Mouse (Mus musculus) midbrain, embryonic 11.5 days (tissue): ENCODE measurements at regions not wholly inside any gene's neighbourhood (a gene's known extent, or its start where the extent isn't known, plus 50 kb on each side); places are given as distances from the start of the nearest gene placed in this dataset.

ENCODE experiments used
- ATAC-seq: fragments of 200-750 bp; cut with Nextera tagmentation; 2 replicates; pipeline ENCODE4 v1.8.0; 2017; ENCODE audit warnings: moderate TSS enrichment, moderate library complexity; ENCODE audit not compliant: low FRiP score
- DNase-seq: peaks from one replicate; pipeline ENCODE4 v3.0.0; 2015; ENCODE audit warnings: low spot score; ENCODE audit errors: missing footprints
- H3K27ac ChIP-seq: fragments of 300-500 bp; sonication (generic); 2 replicates; pipeline ENCODE4 v1.5.1; 2014; ENCODE audit warnings: low read depth, low read length
- H3K27me3 ChIP-seq: fragments of 300-500 bp; sonication (generic); 2 replicates; pipeline ENCODE4 v1.6.1; 2014; ENCODE audit warnings: mild to moderate bottlenecking, low read length, moderate library complexity, mixed read lengths; ENCODE audit not compliant: control insufficient read depth, insufficient read depth
- H3K36me3 ChIP-seq: fragments of 300-500 bp; sonication (generic); 2 replicates; pipeline ENCODE4 v1.6.1; 2014; ENCODE audit warnings: mild to moderate bottlenecking, low read length, moderate library complexity, mixed read lengths; ENCODE audit not compliant: control insufficient read depth, insufficient read depth
- H3K4me1 ChIP-seq: fragments of 300-500 bp; sonication (generic); 2 replicates; pipeline ENCODE4 v1.6.1; 2014; ENCODE audit warnings: low read length; ENCODE audit not compliant: control insufficient read depth, insufficient read depth
- H3K4me2 ChIP-seq: fragments of 300-500 bp; sonication (generic); 2 replicates; pipeline ENCODE4 v1.6.1; 2014; ENCODE audit warnings: mild to moderate bottlenecking, moderate library complexity
- H3K4me3 ChIP-seq: fragments of 300-500 bp; sonication (generic); 2 replicates; pipeline ENCODE4 v1.5.1; 2014; ENCODE audit warnings: low read depth, low read length
- H3K9ac ChIP-seq: fragments of 300-500 bp; sonication (generic); 2 replicates; pipeline ENCODE4 v1.6.1; 2014; ENCODE audit warnings: low read length
- H3K9me3 ChIP-seq: fragments of 300-500 bp; sonication (generic); 2 replicates; pipeline ENCODE4 v1.6.1; 2016; ENCODE audit warnings: low read length; ENCODE audit not compliant: control insufficient read depth
- WGBS: fragments of 180-500 bp; shearing (Covaris S2); extraction: QIAGEN DNeasy Blood & Tissue Kit; methylation state at CpG from one replicate; pipeline ENCODE4 v1.1.7; 2014; 5-methylcytosine and 5-hydroxymethylcytosine counted together

DNA sequence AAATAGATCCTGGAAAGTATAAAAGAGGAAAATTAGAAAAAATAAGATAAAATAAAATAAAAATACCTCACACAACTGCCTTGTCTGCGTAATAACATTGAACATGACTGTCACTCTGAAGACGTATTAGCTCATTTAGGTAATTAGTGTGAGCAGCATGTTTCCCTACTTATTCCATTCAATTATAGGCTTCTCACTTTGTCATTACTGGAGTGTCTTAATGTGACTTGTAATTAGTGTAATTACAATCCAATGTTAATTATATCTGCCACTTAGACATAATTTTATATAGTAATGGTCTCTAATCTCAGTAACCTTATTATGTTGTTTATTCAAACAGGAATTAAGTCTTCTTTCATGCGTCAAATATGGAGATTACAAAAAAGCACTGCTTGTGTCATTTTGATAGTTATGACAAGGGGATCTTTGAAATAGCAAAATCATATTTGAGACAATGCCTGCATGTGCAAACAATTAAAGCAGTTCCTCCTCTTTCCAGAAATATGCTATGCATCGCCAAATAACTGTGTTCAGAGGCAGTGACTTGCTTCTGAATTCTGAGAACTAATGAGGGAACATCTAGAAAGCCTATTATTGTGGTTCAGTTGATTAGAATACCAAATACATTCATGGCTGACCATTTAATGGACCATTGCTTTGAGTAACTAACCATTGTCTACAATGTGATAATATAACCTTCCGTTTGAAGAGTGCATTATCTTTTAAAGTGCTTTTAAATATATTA, 979.7 kb upstream of the Acvr2a start:
- H3K4me1 ChIP-seq = no peaks in the 10 kb centered on the region
- ATAC-seq (no peak), DNase-seq (no peak)
- WGBS = 87% methylated on average over 5 of the region's 5 CpGs
- no peaks in the 10 kb centered on the region for H3K9me3 ChIP-seq
- H3K4me3 ChIP-seq = no peak overlapping the region
- H3K4me2 ChIP-seq = no peak overlapping the region
- no peaks in the 10 kb centered on the region for H3K27me3 ChIP-seq
- H3K36me3 ChIP-seq = no peaks in the 10 kb centered on the region
- no peak overlapping the region for H3K9ac ChIP-seq
- no peak overlapping the region for H3K27ac ChIP-seq

DNA sequence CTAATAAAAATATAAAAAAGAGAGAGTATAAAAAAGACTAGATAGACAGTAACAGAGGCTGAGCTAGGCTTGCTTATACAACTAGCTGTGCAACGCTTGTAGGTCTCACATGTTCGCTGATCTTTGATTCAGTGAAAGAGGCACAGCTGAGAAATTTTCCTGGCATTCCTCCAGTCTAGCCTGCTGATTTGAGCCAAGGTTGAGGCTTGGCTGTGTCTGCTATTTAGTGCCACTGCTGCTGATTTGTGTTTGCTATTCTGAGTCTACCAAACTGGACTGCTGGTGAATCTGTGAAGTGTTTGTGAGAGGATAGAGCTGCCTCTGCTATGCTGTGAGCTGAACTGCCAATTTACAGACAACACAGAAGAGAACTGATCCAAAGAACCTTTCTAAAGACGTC, 956.7 kb upstream of the Acvr2a start:
- no peaks in the 10 kb centered on the region for H3K27me3 ChIP-seq
- H3K4me3 ChIP-seq = no peak overlapping the region
- H3K4me1 ChIP-seq = no peaks in the 10 kb centered on the region
- H3K36me3 ChIP-seq = no peaks in the 10 kb centered on the region
- DNase-seq = no peak
- H3K4me2 ChIP-seq = no peak overlapping the region
- no peaks in the 10 kb centered on the region for H3K9me3 ChIP-seq
- no peak overlapping the region for H3K9ac ChIP-seq
- no peak overlapping the region for H3K27ac ChIP-seq
- WGBS = 79% methylated on average over 3 of the region's 3 CpGs
- ATAC-seq = no peak

- Histone ChIP-seq H3K9me3 (no peaks in the 10 kb centered on the region), H3K4me1 (no peaks in the 10 kb centered on the region), H3K9ac (no peak overlapping the region), H3K27ac (no peak overlapping the region), H3K27me3 (no peaks in the 10 kb centered on the region), H3K4me2 (no peak overlapping the region), H3K4me3 (no peak overlapping the region), H3K36me3 (no peaks in the 10 kb centered on the region)
- WGBS = 79% methylated on average over 1 of the region's 1 CpGs
- ATAC-seq = no peak
- no peak for DNase-seq
Observed at GRCm38 (mm10) chr2:47862446-47862845, 951.5 kb upstream of the Acvr2a start.

- Histone ChIP-seq H3K4me1 (no peaks in the 10 kb centered on the region), H3K27me3 (no peaks in the 10 kb centered on the region), H3K9ac (no peak overlapping the region), H3K4me2 (no peak overlapping the region), H3K4me3 (no peak overlapping the region), H3K36me3 (no peaks in the 10 kb centered on the region), H3K9me3 (no peaks in the 10 kb centered on the region), H3K27ac (no peak overlapping the region)
- DNase-seq = no peak
- 82% methylated on average over 2 of the region's 2 CpGs for WGBS
- no peak for ATAC-seq
Observed at GRCm38 (mm10) chr2:47878002-47878401, 935.9 kb upstream of the Acvr2a start.

DNA sequence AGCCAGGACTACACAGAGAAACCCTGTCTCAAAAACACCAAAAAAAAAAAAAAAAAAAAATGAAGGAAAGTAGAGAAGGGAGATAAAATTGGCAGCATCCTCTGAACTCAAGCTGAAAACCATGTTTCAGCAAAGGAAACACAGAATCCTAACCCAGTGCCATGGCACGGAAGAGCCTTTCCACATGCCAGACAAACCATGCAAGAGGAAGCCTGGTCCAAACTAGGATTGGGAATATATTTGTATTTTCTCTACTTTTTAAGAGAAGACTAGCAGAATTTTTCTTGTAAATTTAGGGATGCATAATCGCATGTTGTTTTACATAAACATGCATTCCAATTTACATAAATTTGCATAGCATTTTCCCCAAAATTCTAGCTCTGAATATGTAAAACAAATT, 934.8 kb upstream of the Acvr2a start:
- no peak overlapping the region for H3K4me3 ChIP-seq
- H3K4me2 ChIP-seq = no peak overlapping the region
- WGBS = 98% methylated on average over 2 of the region's 2 CpGs
- no peak overlapping the region for H3K9ac ChIP-seq
- ATAC-seq (no peak), DNase-seq (no peak)
- no peaks in the 10 kb centered on the region for H3K36me3 ChIP-seq
- H3K27ac ChIP-seq = no peak overlapping the region
- no peaks in the 10 kb centered on the region for H3K9me3 ChIP-seq
- H3K4me1 ChIP-seq = no peaks in the 10 kb centered on the region
- no peaks in the 10 kb centered on the region for H3K27me3 ChIP-seq

DNA sequence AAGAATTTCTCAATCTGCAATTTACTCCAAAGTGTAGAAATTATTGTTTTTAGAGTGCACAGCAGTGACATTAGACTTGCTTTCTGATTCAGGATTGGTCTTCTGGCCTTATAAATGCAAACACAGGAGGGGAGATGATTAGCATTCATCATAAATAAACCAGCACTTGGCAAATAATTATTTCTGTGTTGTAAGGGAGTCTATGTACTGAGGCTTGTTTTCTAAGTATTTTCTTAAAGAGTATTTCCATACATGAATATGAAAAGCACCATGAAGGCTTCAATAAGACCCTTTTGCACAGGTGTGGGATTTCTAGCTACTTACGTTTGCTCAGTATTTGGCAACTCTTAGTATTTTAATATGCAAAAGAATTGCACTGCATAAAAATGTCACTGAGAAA, 934.1 kb upstream of the Acvr2a start:
- Histone ChIP-seq H3K27me3 (no peaks in the 10 kb centered on the region), H3K4me1 (no peaks in the 10 kb centered on the region), H3K9ac (no peak overlapping the region), H3K27ac (no peak overlapping the region), H3K9me3 (no peaks in the 10 kb centered on the region), H3K36me3 (no peaks in the 10 kb centered on the region), H3K4me2 (no peak overlapping the region), H3K4me3 (no peak overlapping the region)
- ATAC-seq (no peak), DNase-seq (no peak)
- 92% methylated on average over 1 of the region's 1 CpGs for WGBS

DNA sequence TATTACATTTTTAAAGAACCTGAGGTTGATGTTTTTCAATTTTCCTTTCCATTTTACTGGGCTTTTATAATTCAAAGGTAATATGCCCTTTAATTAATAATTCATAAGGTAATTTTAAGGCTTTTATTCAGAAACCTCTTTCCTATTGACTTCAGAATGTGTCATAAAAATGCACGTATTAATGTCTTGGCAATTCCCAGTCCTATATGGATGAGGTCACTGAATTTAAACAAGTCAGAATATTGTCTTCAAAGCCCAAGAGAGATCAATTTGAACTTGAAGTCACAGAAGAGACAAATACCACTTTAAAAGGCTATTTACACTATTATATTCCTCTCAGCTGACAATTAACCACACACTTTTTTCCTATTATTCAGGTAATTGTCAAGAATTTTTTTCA, 925.7 kb upstream of the Acvr2a start:
- Histone ChIP-seq H3K4me1 (no peaks in the 10 kb centered on the region), H3K27ac (no peak overlapping the region), H3K4me2 (no peak overlapping the region), H3K27me3 (no peaks in the 10 kb centered on the region), H3K9ac (no peak overlapping the region), H3K4me3 (no peak overlapping the region), H3K9me3 (no peaks in the 10 kb centered on the region), H3K36me3 (no peaks in the 10 kb centered on the region)
- ATAC-seq (peak; percentile 48; the same call in 1 of the 2 replicates), DNase-seq (no peak)
- WGBS = 58% methylated on average over 1 of the region's 1 CpGs

GRCm38 (mm10) chr2:47891366-47891765, 922.5 kb upstream of the Acvr2a start:
- Histone ChIP-seq H3K27ac (no peak overlapping the region), H3K4me2 (no peak overlapping the region), H3K27me3 (no peaks in the 10 kb centered on the region), H3K9me3 (no peaks in the 10 kb centered on the region), H3K36me3 (no peaks in the 10 kb centered on the region), H3K4me3 (no peak overlapping the region), H3K4me1 (no peaks in the 10 kb centered on the region), H3K9ac (no peak overlapping the region)
- WGBS = 43% methylated on average over 1 of the region's 1 CpGs
- DNase-seq = no peak
- peak; percentile 46; the same call in 1 of the 2 replicates for ATAC-seq

GRCm38 (mm10) chr2:47892879-47893278, 921.0 kb upstream of the Acvr2a start:
- Histone ChIP-seq H3K9ac (no peak overlapping the region), H3K27ac (no peak overlapping the region), H3K4me1 (no peaks in the 10 kb centered on the region), H3K4me3 (no peak overlapping the region), H3K27me3 (no peaks in the 10 kb centered on the region), H3K4me2 (no peak overlapping the region), H3K36me3 (no peaks in the 10 kb centered on the region), H3K9me3 (no peaks in the 10 kb centered on the region)
- 75% methylated on average over 2 of the region's 2 CpGs for WGBS
- ATAC-seq = no peak
- DNase-seq = no peak
